Mouse (Mus musculus): ENCODE results near the gene Nxph4. TPM values are rescaled to one million over a fixed set of nuclear protein-coding genes. Genes with fewer than 3 reads are reported as not detected.

The Nxph4 gene
- 0.03 and 0.07 TPM in 2 replicates for polyA plus RNA-seq (2012; rRNA removed)

DNA sequence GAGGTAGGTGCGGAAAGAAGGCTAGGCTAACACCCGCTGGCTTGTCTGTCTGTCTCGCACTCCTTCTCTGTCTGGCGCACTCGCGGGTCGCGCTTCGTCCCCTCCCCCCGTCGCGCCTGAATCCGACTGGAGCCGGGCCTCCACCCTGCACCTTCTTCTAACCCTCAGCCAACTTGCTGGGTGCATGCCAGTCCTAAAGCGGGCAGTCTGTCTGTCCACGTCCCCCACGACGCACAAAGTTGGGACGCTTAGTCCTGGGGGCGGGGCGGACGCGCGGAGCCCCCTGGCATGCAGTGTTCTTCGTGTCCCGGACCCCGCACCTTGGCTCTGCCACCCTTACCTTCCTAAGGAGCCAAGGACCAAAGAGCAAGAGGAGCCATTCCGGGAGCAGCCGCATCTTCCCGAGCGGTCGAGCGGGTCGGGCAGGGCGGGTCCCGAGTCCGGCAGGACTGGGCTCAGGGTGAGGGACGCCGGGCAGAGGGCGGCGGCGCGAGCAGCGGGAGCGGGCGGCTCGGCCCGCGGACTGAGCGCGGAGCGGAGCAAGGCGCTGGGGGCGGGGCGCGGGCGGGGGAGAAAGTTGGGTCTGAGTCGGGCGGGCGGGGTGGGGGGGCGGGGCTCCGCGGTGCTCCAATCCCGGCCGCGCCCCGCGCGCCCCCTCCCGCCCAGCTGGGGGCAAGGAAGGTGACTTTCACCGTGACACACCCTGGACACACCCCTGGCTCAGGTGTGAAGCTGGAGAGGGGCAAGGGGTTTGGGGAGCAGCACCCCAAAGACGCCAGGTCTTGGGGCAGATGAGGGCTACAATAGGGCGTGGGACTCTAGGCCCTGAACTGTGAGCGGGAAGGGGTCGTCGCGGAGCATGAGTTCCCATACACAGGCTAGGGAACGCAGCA lies at the start of gene Nxph4:
Gene Nxph4, minus strand, starts transcription at position 524 of the 893 bp plus-strand sequence.

DNA sequence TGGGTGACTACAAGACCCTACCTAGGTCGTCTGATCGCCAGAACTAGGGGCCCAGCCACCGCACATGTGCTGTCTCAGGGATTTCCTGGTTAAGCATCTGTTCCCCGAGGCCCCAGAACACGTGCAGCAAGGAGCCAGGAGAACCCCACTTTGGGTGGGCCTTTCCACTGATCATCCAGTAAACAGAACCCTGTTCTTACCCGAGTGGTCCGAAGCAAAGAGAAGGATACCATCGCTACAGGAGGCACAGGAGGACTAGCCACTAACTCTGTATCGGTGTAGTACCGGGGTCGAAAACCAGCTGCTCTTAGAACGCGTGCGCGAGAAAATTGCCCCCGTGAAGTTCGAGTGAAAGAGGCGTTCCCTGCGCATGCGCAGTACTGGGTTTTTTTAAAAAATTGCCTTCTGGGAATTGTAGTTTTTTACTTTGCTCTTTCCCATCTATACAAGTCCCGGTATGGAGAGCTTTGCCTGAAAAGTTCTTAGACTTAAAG lies 12.2 kb downstream of the Nxph4 start, which contains the start of gene Shmt2:
Gene Shmt2, minus strand, starts transcription at position 357 of the 494 bp plus-strand sequence.

GRCm38 (mm10) chr10:127514764-127515163 lies 19.6 kb downstream of the Nxph4 start, which contains the start of gene Ndufa4l2:
Gene Ndufa4l2, plus strand, starts transcription at chr10:127514967.

GRCm38 (mm10) chr10:127500894-127501893 lies 33.2 kb downstream of the Nxph4 start, which contains the start of gene Stac3:
Gene Stac3, plus strand, starts transcription at chr10:127501686.

Other genes starting within 250 kb of the Nxph4 start
- gene Mbd6, start 245.5 kb downstream of the Nxph4 start, polyA plus RNA-seq (2012; rRNA removed): 6.1 and 8.2 TPM in 2 replicates
- gene Mars, start 222.8 kb downstream of the Nxph4 start, polyA plus RNA-seq (2012; rRNA removed): 45.8 and 49.7 TPM in 2 replicates
- 11.3 and 12.3 TPM in 2 replicates for gene Arhgap9, start 212.6 kb downstream of the Nxph4 start, polyA plus RNA-seq (2012; rRNA removed)
- gene Gli1, start 192.6 kb downstream of the Nxph4 start, polyA plus RNA-seq (2012; rRNA removed): 0.48 and 0.55 TPM in 2 replicates
- gene Inhbe, start 180.1 kb downstream of the Nxph4 start, polyA plus RNA-seq (2012; rRNA removed): 15.8 and 17.1 TPM in 2 replicates
- gene Inhbc, start 164.1 kb downstream of the Nxph4 start, polyA plus RNA-seq (2012; rRNA removed): 5.6 and 6.3 TPM in 2 replicates
- 10.7 and 13.9 TPM in 2 replicates for gene R3hdm2, start 154.2 kb downstream of the Nxph4 start, polyA plus RNA-seq (2012; rRNA removed)
- gene Stac3, start 32.9 kb downstream of the Nxph4 start, polyA plus RNA-seq (2012; rRNA removed): 0.37 and 0.73 TPM in 2 replicates
- gene Ndufa4l2, start 19.6 kb downstream of the Nxph4 start, polyA plus RNA-seq (2012; rRNA removed): 58.2 and 83.8 TPM in 2 replicates
- gene Shmt2, start 12.1 kb downstream of the Nxph4 start, polyA plus RNA-seq (2012; rRNA removed): 109 and 125 TPM in 2 replicates
- 38.9 and 48.4 TPM in 2 replicates for gene Lrp1, start 86.6 kb upstream of the Nxph4 start, polyA plus RNA-seq (2012; rRNA removed)
- gene Stat6, start 108.4 kb upstream of the Nxph4 start, polyA plus RNA-seq (2012; rRNA removed): 18.8 and 20.1 TPM in 2 replicates
- 4.6 and 6.2 TPM in 2 replicates for gene Nemp1, start 132.3 kb upstream of the Nxph4 start, polyA plus RNA-seq (2012; rRNA removed)
- 7.7 and 8.1 TPM in 2 replicates for gene Nab2, start 134.0 kb upstream of the Nxph4 start, polyA plus RNA-seq (2012; rRNA removed)
- gene Myo1a, start 170.6 kb upstream of the Nxph4 start, polyA plus RNA-seq (2012; rRNA removed): 0.17 and 0.19 TPM in 2 replicates
- 6.1 and 6.2 TPM in 2 replicates for gene Tac2, start 189.9 kb upstream of the Nxph4 start, polyA plus RNA-seq (2012; rRNA removed)
- 2.8 and 3.2 TPM in 2 replicates for gene Zbtb39, start 205.0 kb upstream of the Nxph4 start, polyA plus RNA-seq (2012; rRNA removed)
- 16.2 and 17.6 TPM in 2 replicates for gene Gpr182, start 217.2 kb upstream of the Nxph4 start, polyA plus RNA-seq (2012; rRNA removed)
- 0.14 and 0.21 TPM in 2 replicates for gene Rdh1, start 225.2 kb upstream of the Nxph4 start, polyA plus RNA-seq (2012; rRNA removed)
- 0.08 and 0.13 TPM in 2 replicates for gene Rdh16f1, start 225.2 kb upstream of the Nxph4 start, polyA plus RNA-seq (2012; rRNA removed)
- 0.81 and 1.4 TPM in 2 replicates for gene Rdh9, start 241.8 kb upstream of the Nxph4 start, polyA plus RNA-seq (2012; rRNA removed)